Mouse (Mus musculus) cerebellum, adult 2 months (tissue): ENCODE results near the gene Fam120a.

ENCODE experiments used
- CTCF ChIP-seq: fragments of 200-500 bp; IDR thresholded peaks from 2 replicates; pipeline ENCODE4 v1.5.1; 2011; ENCODE audit warnings: low read depth, mild to moderate bottlenecking, control low read depth, low read length, moderate library complexity, borderline replicate concordance; ENCODE audit not compliant: insufficient read depth
- POLR2A ChIP-seq: fragments of 200-500 bp; IDR thresholded peaks from 2 replicates; pipeline ENCODE4 v1.6.1; 2011; ENCODE audit warnings: low read length, control low read depth, borderline replicate concordance; ENCODE audit not compliant: insufficient read depth

GRCm38 (mm10) chr13:48962519-48962918 is 5.3 kb downstream of the Fam120a start:
- TF ChIP-seq POLR2A = no peak
- no peak for TF ChIP-seq CTCF
